Mouse (Mus musculus) stomach, postnatal 0 days (tissue): Measurements from ENCODE around the gene Pafah1b1.

ENCODE experiments used
- CTCF ChIP-seq: IDR thresholded peaks from 2 replicates; pipeline ENCODE4 v1.5.1; 2016; ENCODE audit warnings: antibody characterized with exemption, low read depth, mild to moderate bottlenecking, moderate library complexity
- EP300 ChIP-seq: optimal IDR thresholded peaks from 2 replicates; pipeline ENCODE3; 2016; ENCODE audit warnings: antibody characterized with exemption

GRCm38 (mm10) chr11:74720668-74721067 lies 3.8 kb downstream of the Pafah1b1 start:
- TF ChIP-seq CTCF (no peak), EP300 (no peak)
